Mouse (Mus musculus): ENCODE measurements around the gene Ostm1.

GRCm38 (mm10) chr10:42729607-42730006 lies 146.0 kb downstream of the Ostm1 start:
- TF ChIP-seq CTCF (IDR thresholded peaks at IDR 0.05; ENCODE audit: low read depth, low read length) (no peak), TAL1 (conservative IDR thresholded peaks at IDR 0.05; ENCODE audit: low read depth, low read length) (no peak)
